13 mouse cellular contexts compared by ENCODE assay signal in genomic region chr2:91955121-91955591, GRCm38 (mm10). TPM values are rescaled to one million over a fixed set of nuclear protein-coding genes. Genes with fewer than 3 reads are reported as not detected.
DNase-seq lines count a peak whose midpoint lies in the region; ATAC-seq and TF ChIP-seq lines count a peak whose summit lies in the region.
"Had no signal": no experiment of that assay in that cellular context is flagged by ENCODE, and none has a peak within 500 bp of the region (broad histone marks: within the 10 kb centered on the region; RNA-seq: fewer than 3 reads in every experiment).

No protein-coding gene starts in this region.

- no peak for TF ChIP-seq POLR2A in lung, adult 2 months (IDR thresholded peaks at IDR 0.05; ENCODE audit: borderline replicate concordance, extremely low read depth, low read depth, low read length)

- H3K4me3 ChIP-seq in heart, embryonic 11.5 days (ENCODE audit: low read depth, low read length): no peak overlapping the region
- no peak overlapping the region for H3K4me3 ChIP-seq in lung, embryonic 14.5 days (ENCODE audit: low read depth, low read length)
- no peak overlapping the region for H3K4me3 ChIP-seq in lung, adult 2 months (replicated peaks; ENCODE audit: extremely low read depth, low read depth, low read length)
- H3K4me3 ChIP-seq in heart, embryonic 16.5 days (ENCODE audit: low read length): no peak overlapping the region

- peak overlapping the region; percentile 39; the same call in 1 of the 2 replicates for H3K9ac ChIP-seq in heart, embryonic 11.5 days (ENCODE audit: low read depth, low read length)
- H3K9ac ChIP-seq in lung, embryonic 14.5 days: no peak overlapping the region
- H3K9ac ChIP-seq in heart, embryonic 16.5 days (ENCODE audit: low read length): no peak overlapping the region

- no peaks in the 10 kb centered on the region for H3K9me3 ChIP-seq in heart, embryonic 11.5 days (replicated peaks; ENCODE audit: control insufficient read depth, low read length)
- no peaks in the 10 kb centered on the region for H3K9me3 ChIP-seq in lung, embryonic 14.5 days (ENCODE audit: low read depth, low read length)
- no peaks in the 10 kb centered on the region for H3K9me3 ChIP-seq in heart, embryonic 16.5 days (replicated peaks; ENCODE audit: control insufficient read depth, low read length)

- no peak for TF ChIP-seq CTCF in lung, embryonic 14.5 days (IDR thresholded peaks at IDR 0.05; ENCODE audit: low read depth)
- no peak for TF ChIP-seq CTCF in lung, adult 2 months (IDR thresholded peaks at IDR 0.05; ENCODE audit: insufficient read depth, low read length)

- WGBS in heart, embryonic 11.5 days (ENCODE audit: insufficient replicate concordance): 74% methylated on average over 4 of the region's 4 CpGs
- WGBS in lung, embryonic 14.5 days: 65% methylated on average over 4 of the region's 4 CpGs
- WGBS in lung, adult 2 months: 40% methylated on average over 4 of the region's 4 CpGs
- WGBS in heart, embryonic 16.5 days: 71% methylated on average over 4 of the region's 4 CpGs

- ATAC-seq in heart, embryonic 11.5 days (replicated peaks; ENCODE audit: insufficient number of reproducible peaks, low FRiP score, low TSS enrichment): no peak
- no peak for ATAC-seq in lung, embryonic 14.5 days (ENCODE audit: insufficient read depth)
- no peak for ATAC-seq in heart, embryonic 16.5 days (replicated peaks; ENCODE audit: extremely low read depth, insufficient read depth, low FRiP score)
- ATAC-seq: activated CD4-positive, CD25-positive, alpha-beta regulatory T cell, adult 4 months had no signal

- DNase-seq in heart, adult 9 months (ENCODE audit: low spot score in 2 of 2): no peak
- no peak for DNase-seq in lung, embryonic 14.5 days
- no peak for DNase-seq in lung, adult 2 months
- peak; percentile 64 for DNase-seq in lung, postnatal 25 days (ENCODE audit: low spot score)
- DNase-seq in kidney, postnatal 4 days: no peak
- no peak for DNase-seq in adrenal gland, adult (ENCODE audit: inconsistent age in 2 of 2, low spot score in 1 of 2)
- DNase-seq: kidney, adult 11 months; spleen, adult 18-20 months; thymus, postnatal 36 days had no signal

- no peaks in the 10 kb centered on the region for H3K27me3 ChIP-seq in heart, embryonic 11.5 days (ENCODE audit: control insufficient read depth, insufficient read depth, low read length)
- H3K27me3 ChIP-seq in lung, embryonic 14.5 days (ENCODE audit: insufficient read depth, low read length): no peaks in the 10 kb centered on the region
- H3K27me3 ChIP-seq in heart, embryonic 16.5 days (ENCODE audit: control insufficient read depth, insufficient read depth, low read length): no peaks in the 10 kb centered on the region

- H3K4me2 ChIP-seq in heart, embryonic 11.5 days: no peak overlapping the region
- H3K4me2 ChIP-seq in lung, embryonic 14.5 days: no peak overlapping the region
- H3K4me2 ChIP-seq in heart, embryonic 16.5 days (ENCODE audit: low read depth, low read length): no peak overlapping the region

- H3K4me1 ChIP-seq in heart, embryonic 11.5 days (ENCODE audit: control insufficient read depth, insufficient read depth, low read length): peaks cover 76% of the 10 kb centered on the region
- H3K4me1 ChIP-seq in lung, embryonic 14.5 days (ENCODE audit: insufficient read depth): peaks cover 41% of the 10 kb centered on the region
- H3K4me1 ChIP-seq in lung, adult 2 months (ENCODE audit: control insufficient read depth, insufficient read depth, low read length): peaks cover 42% of the 10 kb centered on the region
- peaks cover 73% of the 10 kb centered on the region for H3K4me1 ChIP-seq in heart, embryonic 16.5 days (ENCODE audit: control insufficient read depth, insufficient read depth, low read length)

- no peaks in the 10 kb centered on the region for H3K36me3 ChIP-seq in heart, embryonic 11.5 days (ENCODE audit: control insufficient read depth, insufficient read depth, low read length)
- 0 out of 2 replicates have a peak, but pooled peaks cover 8% of the 10 kb centered on the region for H3K36me3 ChIP-seq in lung, embryonic 14.5 days (ENCODE audit: insufficient read depth)
- H3K36me3 ChIP-seq in heart, embryonic 16.5 days (ENCODE audit: control insufficient read depth, insufficient read depth): no peaks in the 10 kb centered on the region

- no peak overlapping the region for H3K27ac ChIP-seq in heart, embryonic 11.5 days (ENCODE audit: low read depth, low read length)
- peak overlapping the region; percentile 76 for H3K27ac ChIP-seq in lung, embryonic 14.5 days (ENCODE audit: low read depth)
- peak overlapping the region; percentile 55; the same call in 1 of the 2 replicates for H3K27ac ChIP-seq in heart, embryonic 16.5 days (ENCODE audit: low read length)

RNA-seq across cellular contexts. Expression of gene Gm9821, which starts 9.7 kb away (rescaled TPM):
- polyA plus RNA-seq in heart, embryonic 11.5 days (2014; fragmentation: Nextera tagmentation; extraction: Ambion mirVana): 1.8 and 2.8 TPM in 2 replicates
- 0.34 and 1.1 TPM in 2 replicates for polyA plus RNA-seq in lung, embryonic 14.5 days (2014; fragmentation: Nextera tagmentation; extraction: Ambion mirVana)
- not detected in 2 replicates for polyA plus RNA-seq in lung, adult 2 months (2012; rRNA removed)
- polyA plus RNA-seq in heart, embryonic 16.5 days (2015; fragmentation: Nextera tagmentation; extraction: Ambion mirVana): 2.1 and 2.7 TPM in 2 replicates
- polyA plus RNA-seq: liver, adult 2 months had no signal

RNA-seq across cellular contexts. Expression of gene Dgkz, which starts 20.5 kb away (rescaled TPM):
- 42.1 and 49.6 TPM in 2 replicates for polyA plus RNA-seq in heart, embryonic 11.5 days (2014; fragmentation: Nextera tagmentation; extraction: Ambion mirVana)
- polyA plus RNA-seq in lung, embryonic 14.5 days (2014; fragmentation: Nextera tagmentation; extraction: Ambion mirVana): 59.2 and 63.9 TPM in 2 replicates
- 252 and 308 TPM in 2 replicates for polyA plus RNA-seq in lung, adult 2 months (2012; rRNA removed)
- 43.1 and 46.8 TPM in 2 replicates for polyA plus RNA-seq in heart, embryonic 16.5 days (2015; fragmentation: Nextera tagmentation; extraction: Ambion mirVana)

RNA-seq across cellular contexts. Expression of gene Mdk, which starts 23.1 kb away (rescaled TPM):
- polyA plus RNA-seq in heart, embryonic 11.5 days (2014; fragmentation: Nextera tagmentation; extraction: Ambion mirVana): 842 and 965 TPM in 2 replicates
- polyA plus RNA-seq in lung, embryonic 14.5 days (2014; fragmentation: Nextera tagmentation; extraction: Ambion mirVana): 1,044 and 1,097 TPM in 2 replicates
- 10.0 and 10.1 TPM in 2 replicates for polyA plus RNA-seq in lung, adult 2 months (2012; rRNA removed)
- 211 and 253 TPM in 2 replicates for polyA plus RNA-seq in heart, embryonic 16.5 days (2015; fragmentation: Nextera tagmentation; extraction: Ambion mirVana)

RNA-seq across cellular contexts. Expression of gene Chrm4, which starts 28.1 kb away (rescaled TPM):
- polyA plus RNA-seq in heart, embryonic 11.5 days (2014; fragmentation: Nextera tagmentation; extraction: Ambion mirVana): not detected in 2 replicates
- 0.22 and 0.33 TPM in 2 replicates for polyA plus RNA-seq in lung, embryonic 14.5 days (2014; fragmentation: Nextera tagmentation; extraction: Ambion mirVana)
- 0.10 and 0.13 TPM in 2 replicates for polyA plus RNA-seq in lung, adult 2 months (2012; rRNA removed)
- not detected in 2 replicates for polyA plus RNA-seq in heart, embryonic 16.5 days (2015; fragmentation: Nextera tagmentation; extraction: Ambion mirVana)
- polyA plus RNA-seq: liver, adult 2 months had no signal

Comparison
In these comparisons a context has a peak if more than half of its experiments do, and no peak if none do; other contexts are left out.
1. RNA of gene Mdk, which starts 23.1 kb away (polyA plus RNA-seq): 1,044 to 1,097 TPM in lung, embryonic 14.5 days, 842 to 965 TPM in heart, embryonic 11.5 days and 211 to 253 TPM in heart, embryonic 16.5 days; 10.0 to 10.1 TPM in lung, adult 2 months; every median in the first group is over 10 times any median in the second.